In the genomic region with DNA sequence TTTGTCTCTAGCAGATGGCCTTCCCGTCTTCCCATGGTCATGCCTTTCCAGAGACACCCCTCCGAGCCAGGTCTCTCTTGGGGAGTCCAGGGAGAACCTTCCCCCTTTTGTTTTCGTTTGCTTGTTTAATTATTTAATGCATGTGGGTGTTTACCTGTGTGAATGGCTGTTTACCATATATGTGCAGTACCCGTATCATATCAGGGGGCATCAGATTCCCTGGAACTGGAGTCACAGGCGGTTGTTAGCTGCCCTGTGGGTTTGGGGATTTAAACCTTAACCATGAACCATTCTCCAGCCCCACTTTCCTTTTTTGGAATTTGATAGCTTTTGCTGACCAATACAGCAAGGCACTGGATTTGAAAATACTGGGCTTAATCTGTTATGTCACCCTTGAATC, we compare ENCODE assay signal across 23 mouse cellular contexts. TPM values are rescaled to one million over a fixed set of nuclear protein-coding genes. Genes with fewer than 3 reads are reported as not detected.
DNase-seq lines count a peak whose midpoint lies in the region; TF ChIP-seq lines count a peak whose summit lies in the region.
"Had no signal": no experiment of that assay in that cellular context is flagged by ENCODE, and none has a peak within 500 bp of the region (broad histone marks: within the 10 kb centered on the region; RNA-seq: fewer than 3 reads in every experiment).

No protein-coding gene starts in this region.

- no peak for DNase-seq in heart, adult 2 months
- DNase-seq in heart, embryonic 10.5 days (ENCODE audit: low spot score) = no peak
- DNase-seq in ES-E14 (ENCODE audit: low read depth, low spot score) (no peak), R1 (ENCODE audit: low read depth, low spot score) (peak; percentile 42)
- DNase-seq in kidney, adult 18-20 months = no peak
- DNase-seq in lung, adult 2 months = no peak
- DNase-seq: cerebellum, adult 11 months; cerebellum, adult 2 months; cerebellum, adult 9-11 months; cerebellum, postnatal 25 days; forebrain, postnatal 0 days; gastrocnemius, postnatal 36 days; heart, postnatal 10 days; heart, postnatal 36 days had no signal

- H3K36me3 ChIP-seq in heart, adult 2 months (ENCODE audit: control insufficient read depth, insufficient read depth, low read length) = no peaks in the 10 kb centered on the region
- H3K36me3 ChIP-seq in heart, embryonic 10.5 days = no peaks in the 10 kb centered on the region
- H3K36me3 ChIP-seq in E14TG2a.4 (ENCODE audit: insufficient read depth, low read length) = no peaks in the 10 kb centered on the region
- no peaks in the 10 kb centered on the region for H3K36me3 ChIP-seq in ES-E14 (ENCODE audit: control insufficient read depth, insufficient read depth, low read length, poor library complexity, severe bottlenecking)
- H3K36me3 ChIP-seq: embryonic facial prominence, embryonic 12.5 days; embryonic facial prominence, embryonic 15.5 days; heart, embryonic 12.5 days; heart, embryonic 15.5 days; hindbrain, embryonic 10.5 days; hindbrain, embryonic 13.5 days; intestine, embryonic 15.5 days had no signal

- TF ChIP-seq CTCF in heart, adult 2 months (IDR thresholded peaks at IDR 0.05) = peak; percentile 48
- TF ChIP-seq CTCF in E14TG2a.4 (conservative IDR thresholded peaks at IDR 0.05; ENCODE audit: low read length) = peak; percentile 69
- no peak for TF ChIP-seq CTCF in lung, adult 2 months (IDR thresholded peaks at IDR 0.05; ENCODE audit: insufficient read depth, low read length)

- no peak for TF ChIP-seq EP300 in heart, adult 2 months (IDR thresholded peaks at IDR 0.05; ENCODE audit: insufficient read depth, low read depth, low read length)

- intact Hi-C loops in heart, adult 2 months (cut with DNase I) = no loop called here

- WGBS in heart, adult 2 months = 98% methylated on average over 5 of the region's 5 CpGs
- WGBS in heart, embryonic 10.5 days = 90% methylated on average over 5 of the region's 5 CpGs
- 86% methylated on average over 5 of the region's 5 CpGs for WGBS in lung, adult 2 months

- in situ Hi-C loops in ES-E14 (cut with MboI; ENCODE audit: low sequenced_read_pairs in 2 of 2, unreplicated experiment in 2 of 2) = no loop called here

- no peak overlapping the region for H3K4me3 ChIP-seq in heart, adult 2 months
- no peak overlapping the region for H3K4me3 ChIP-seq in heart, embryonic 10.5 days
- H3K4me3 ChIP-seq in E14TG2a.4 (replicated peaks; ENCODE audit: low read length) (no peak overlapping the region), ES-E14 (ENCODE audit: insufficient read depth in 1 of 2, low read depth in 1 of 2, low read length in 2 of 2, poor library complexity in 1 of 2, severe bottlenecking in 1 of 2) (no peak overlapping the region)
- no peak overlapping the region for H3K4me3 ChIP-seq in lung, adult 2 months (replicated peaks; ENCODE audit: extremely low read depth, low read depth, low read length)
- H3K4me3 ChIP-seq: embryonic facial prominence, embryonic 12.5 days; embryonic facial prominence, embryonic 15.5 days; heart, embryonic 12.5 days; heart, embryonic 15.5 days; hindbrain, embryonic 10.5 days; hindbrain, embryonic 13.5 days; intestine, embryonic 15.5 days had no signal

- no peaks in the 10 kb centered on the region for H3K27me3 ChIP-seq in heart, adult 2 months (ENCODE audit: control insufficient read depth, insufficient read depth, low read length)
- no peaks in the 10 kb centered on the region for H3K27me3 ChIP-seq in heart, embryonic 10.5 days (ENCODE audit: insufficient read depth, poor library complexity, severe bottlenecking)
- no peaks in the 10 kb centered on the region for H3K27me3 ChIP-seq in E14TG2a.4 (ENCODE audit: insufficient read depth, low read length)
- H3K27me3 ChIP-seq: CH12.LX; embryonic facial prominence, embryonic 12.5 days; embryonic facial prominence, embryonic 15.5 days; heart, embryonic 12.5 days; heart, embryonic 15.5 days; hindbrain, embryonic 13.5 days; intestine, embryonic 15.5 days had no signal

- peaks cover 12% of the 10 kb centered on the region for H3K4me1 ChIP-seq in heart, adult 2 months (ENCODE audit: control insufficient read depth, insufficient read depth, low read length)
- peaks cover 17% of the 10 kb centered on the region for H3K4me1 ChIP-seq in heart, embryonic 10.5 days
- H3K4me1 ChIP-seq in E14TG2a.4 (replicated peaks; ENCODE audit: low read depth, low read length) (no peaks in the 10 kb centered on the region; the same call in 1 of the 2 replicates), ES-E14 (ENCODE audit: control insufficient read depth in 2 of 2, insufficient read depth in 2 of 2, low read length in 2 of 2, poor library complexity in 1 of 2) (peaks cover 0 to 5% of the 10 kb centered on the region in 2 experiments; a peak in 1 of 4 replicates)
- H3K4me1 ChIP-seq in lung, adult 2 months (ENCODE audit: control insufficient read depth, insufficient read depth, low read length) = no peaks in the 10 kb centered on the region
- H3K4me1 ChIP-seq: embryonic facial prominence, embryonic 15.5 days had no signal

- H3K9me3 ChIP-seq in heart, embryonic 10.5 days = no peaks in the 10 kb centered on the region
- H3K9me3 ChIP-seq in E14TG2a.4 (ENCODE audit: low read length) (peaks cover 9% of the 10 kb centered on the region), ES-E14 (ENCODE audit: control insufficient read depth, insufficient read depth, low read depth, low read length) (no peaks in the 10 kb centered on the region)
- H3K9me3 ChIP-seq: embryonic facial prominence, embryonic 12.5 days; embryonic facial prominence, embryonic 15.5 days; heart, embryonic 15.5 days; hindbrain, embryonic 10.5 days; hindbrain, embryonic 13.5 days; intestine, embryonic 15.5 days had no signal

- H3K27ac ChIP-seq in heart, adult 2 months = no peak overlapping the region; the same call in 1 of the 2 replicates
- H3K27ac ChIP-seq in heart, embryonic 10.5 days = no peak overlapping the region
- no peak overlapping the region for H3K27ac ChIP-seq in ES-E14 (ENCODE audit: insufficient read depth, low read depth, low read length, poor library complexity, severe bottlenecking)
- H3K27ac ChIP-seq: embryonic facial prominence, embryonic 12.5 days; embryonic facial prominence, embryonic 15.5 days; heart, embryonic 15.5 days; hindbrain, embryonic 10.5 days; hindbrain, embryonic 13.5 days; intestine, embryonic 15.5 days had no signal

- H3K9ac ChIP-seq in heart, adult 2 months (ENCODE audit: low read depth, low read length) = no peak overlapping the region
- H3K9ac ChIP-seq in ES-E14 (ENCODE audit: insufficient read depth, low read depth, low read length, poor library complexity, severe bottlenecking) = no peak overlapping the region
- H3K9ac ChIP-seq: embryonic facial prominence, embryonic 12.5 days; embryonic facial prominence, embryonic 15.5 days; forebrain, postnatal 0 days; heart, embryonic 12.5 days; heart, embryonic 15.5 days; hindbrain, embryonic 13.5 days; intestine, embryonic 15.5 days had no signal

- H3K79me2 ChIP-seq in heart, adult 2 months (replicated peaks; ENCODE audit: control insufficient read depth, insufficient read depth, low read length) = no peaks in the 10 kb centered on the region

- no peak for TF ChIP-seq POLR2A in heart, adult 2 months (IDR thresholded peaks at IDR 0.05; ENCODE audit: insufficient read depth, low read depth, low read length)
- TF ChIP-seq POLR2A in lung, adult 2 months (IDR thresholded peaks at IDR 0.05; ENCODE audit: borderline replicate concordance, extremely low read depth, low read depth, low read length) = no peak

TF ChIP-seq in ES-E14, 5 proteins besides CTCF, POLR2A, EP300 and RAD21:
- TF ChIP-seq CHD2 (IDR thresholded peaks at IDR 0.05; ENCODE audit: low read depth, low read length) = no peak
- peak; percentile 45; the same call in 1 of the 2 replicates for TF ChIP-seq ZC3H11A (IDR thresholded peaks at IDR 0.05; ENCODE audit: borderline replicate concordance, low read depth, low read length)
- no peak for TF ChIP-seq MAFK (IDR thresholded peaks at IDR 0.05; ENCODE audit: insufficient read depth, low read depth, low read length)
- TF ChIP-seq HCFC1 (IDR thresholded peaks at IDR 0.05; ENCODE audit: borderline replicate concordance, insufficient read depth, low read length) = no peak
- no peak for TF ChIP-seq ZNF384 (IDR thresholded peaks at IDR 0.05; ENCODE audit: low read depth, low read length)
TF ChIP-seq in ES-E14: peak in this region for 1.

RNA-seq across cellular contexts. Expression of gene Sag, which starts 21.8 kb away (rescaled TPM):
- under 1 TPM; 0.16 to 0.43 TPM for total RNA-seq in heart, adult 2 months (2021)
- 0.47 and 0.57 TPM in 2 replicates for polyA plus RNA-seq in heart, adult 2 months (2012; rRNA removed)
- polyA plus RNA-seq in heart, embryonic 10.5 days (2016; fragmentation: Nextera tagmentation; extraction: Ambion mirVana) = 1.9 and 2.0 TPM in 2 replicates
- 1.3 and 1.7 TPM in 2 replicates for total RNA-seq in ES-E14 (2012; rRNA removed)
- polyA plus RNA-seq in lung, adult 2 months (2012; rRNA removed) = 0.38 and 0.86 TPM in 2 replicates

RNA-seq across cellular contexts. Expression of gene Dgkd, which starts 27.8 kb away (rescaled TPM):
- 10 to 100 TPM; 40.8 to 47.3 TPM for total RNA-seq in heart, adult 2 months (2021)
- 23.5 and 34.7 TPM in 2 replicates for polyA plus RNA-seq in heart, adult 2 months (2012; rRNA removed)
- 26.6 and 31.6 TPM in 2 replicates for polyA plus RNA-seq in heart, embryonic 10.5 days (2016; fragmentation: Nextera tagmentation; extraction: Ambion mirVana)
- 37.4 and 45.1 TPM in 2 replicates for total RNA-seq in ES-E14 (2012; rRNA removed)
- 28.5 and 36.9 TPM in 2 replicates for polyA plus RNA-seq in lung, adult 2 months (2012; rRNA removed)
